Mouse (Mus musculus) Patski (cell line): ENCODE measurements at regions not wholly inside any gene's neighbourhood (a gene's known extent, or its start where the extent isn't known, plus 50 kb on each side); places are given as distances from the start of the nearest gene placed in this dataset.

ENCODE experiments used
- ATAC-seq: fragments of 100-300 bp; one replicate; pipeline ENCODE4 v1.8.0; 2021
- CTCF ChIA-PET: fragments of 350-600 bp; sonication (Branson Sonifier 250); formaldehyde crosslinking; loops from one replicate; lab custom pipeline; 2022; ENCODE audit warnings: inconsistent platforms; lab: Charles Lee
- POLR2A ChIA-PET: fragments of 350-600 bp; sonication (Branson Sonifier 250); formaldehyde crosslinking; loops from one replicate; lab custom pipeline; 2022; ENCODE audit warnings: antibody characterized with exemption, inconsistent platforms; lab: Charles Lee
- DNase-seq: peaks from one replicate; pipeline ENCODE4 v3.0.0-alpha.2; 2011; ENCODE audit warnings: low read depth, low spot score
- H3K27me3 ChIP-seq: fragments of 371-371 bp; one replicate; pipeline ENCODE4 v1.5.1; 2021
- CTCF ChIP-seq: fragments of 100-300 bp; IDR thresholded peaks from one replicate; pipeline ENCODE4 v1.5.1; 2021
- in situ Hi-C: fragments of 300-500 bp; cut with MboI; formaldehyde crosslinking; loops from 3 replicates; pipeline ENCODE4 v1.11.1; 2018; ENCODE audit warnings: low pct_unique_long_range_greater_than_20kb, mixed read lengths

DNA sequence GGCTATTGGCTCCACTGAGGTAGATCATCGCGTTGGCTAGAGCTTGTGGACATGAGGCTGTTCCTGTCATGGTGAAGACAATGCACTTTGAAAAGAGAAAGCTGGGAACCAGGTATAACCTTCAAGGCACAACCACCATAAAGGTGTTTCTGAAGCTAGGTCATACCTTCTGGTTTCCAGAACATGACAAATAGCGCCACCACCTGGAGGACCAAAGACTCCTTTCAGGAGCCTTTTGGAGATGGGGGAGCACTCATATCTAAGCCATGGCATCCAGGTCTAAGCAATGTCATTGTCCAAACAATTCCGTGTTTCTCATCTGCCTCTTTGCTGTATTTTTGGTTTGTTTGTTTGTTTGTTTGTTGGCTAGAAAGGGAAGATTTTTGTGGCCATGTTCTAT is 113.7 kb upstream of the Lsm14a start:
- ChIA-PET POLR2A (no interaction called here), CTCF (interaction anchor here (0.7 kb wide), 1 partner anchor 9 kb away, joined by 3 read pairs; no protein-coding TSS in a partner anchor)
- no peaks in the 10 kb centered on the region for H3K27me3 ChIP-seq
- DNase-seq (no peak), ATAC-seq (no peak)
- peak; percentile 25 for TF ChIP-seq CTCF
- in situ Hi-C loops: no loop called here

GRCm38 (mm10) chr7:34493892-34494291 is 100.8 kb upstream of the Lsm14a start:
- peak; percentile 38 for TF ChIP-seq CTCF
- ATAC-seq (no peak), DNase-seq (no peak)
- in situ Hi-C loops: no loop called here
- CTCF ChIA-PET: no interaction called here
- POLR2A ChIA-PET: no interaction called here
- no peaks in the 10 kb centered on the region for H3K27me3 ChIP-seq

DNA sequence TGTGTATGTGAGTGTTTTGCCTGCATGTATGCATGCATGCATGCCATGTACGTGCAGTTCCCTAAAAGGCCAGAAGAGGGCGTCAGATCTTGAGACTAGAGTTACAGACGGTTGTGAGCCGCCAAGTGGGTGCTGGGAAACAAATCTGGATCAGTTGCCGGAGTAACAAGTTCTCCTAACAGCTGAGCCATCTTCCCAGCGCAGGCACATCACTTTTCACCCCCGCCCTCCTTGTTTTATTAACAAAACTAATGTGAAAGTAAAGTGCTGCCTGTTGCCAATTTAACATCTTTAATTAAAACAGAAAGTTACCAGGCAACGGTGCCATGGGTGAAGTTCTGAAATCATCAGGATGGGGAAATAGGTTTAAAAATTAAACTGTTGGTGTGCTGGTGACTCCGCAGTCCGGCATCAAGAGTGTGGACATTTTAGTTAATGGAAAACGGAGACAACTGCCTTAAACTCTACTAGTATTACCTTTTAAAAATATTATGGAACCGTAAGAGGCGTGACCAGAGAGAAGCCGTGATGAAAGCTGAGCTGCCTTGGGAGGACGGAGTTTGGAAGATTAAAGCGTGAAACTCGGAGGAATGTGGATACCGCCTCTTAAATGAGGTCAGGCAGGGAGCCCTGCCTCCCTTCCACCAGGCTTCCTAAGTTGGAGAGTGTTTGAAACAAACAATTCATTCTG is 91.9 kb upstream of the Lsm14a start:
- in situ Hi-C loops: no loop called here
- H3K27me3 ChIP-seq: no peaks in the 10 kb centered on the region
- CTCF ChIA-PET: no interaction called here
- peak; percentile 89 for TF ChIP-seq CTCF
- DNase-seq (peak; percentile 49), ATAC-seq (peak; percentile 86)
- POLR2A ChIA-PET: no interaction called here

- in situ Hi-C loops: no loop called here
- no peaks in the 10 kb centered on the region for H3K27me3 ChIP-seq
- TF ChIP-seq CTCF: no peak
- CTCF ChIA-PET: no interaction called here
- ATAC-seq (no peak), DNase-seq (no peak)
- POLR2A ChIA-PET: no interaction called here
Measured at GRCm38 (mm10) chr7:34483368-34483767, 90.3 kb upstream of the Lsm14a start.

DNA sequence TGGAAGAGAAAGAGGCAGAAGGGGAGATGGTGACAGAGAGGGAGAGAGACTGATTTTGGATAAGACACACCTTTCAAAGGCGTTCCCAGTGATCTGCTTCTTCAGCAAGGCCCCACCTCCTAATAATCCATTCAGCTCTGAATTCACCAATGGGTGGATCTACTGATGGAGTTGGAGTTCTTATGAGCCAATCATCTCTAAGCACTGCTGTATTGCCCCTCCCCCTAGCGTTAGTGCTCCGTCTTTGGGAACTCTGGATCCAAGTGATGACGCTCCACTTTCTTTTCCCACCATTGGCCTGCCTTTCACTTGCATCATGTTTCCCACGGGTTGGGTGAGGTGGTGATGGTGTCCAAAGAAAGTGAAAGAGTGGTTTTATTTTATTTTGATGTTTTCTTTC is 87.7 kb upstream of the Lsm14a start:
- H3K27me3 ChIP-seq: no peaks in the 10 kb centered on the region
- CTCF ChIA-PET: no interaction called here
- ATAC-seq (no peak), DNase-seq (no peak)
- in situ Hi-C loops: no loop called here
- no peak for TF ChIP-seq CTCF
- POLR2A ChIA-PET: no interaction called here

GRCm38 (mm10) chr7:34471003-34471402 is 77.9 kb upstream of the Lsm14a start:
- CTCF ChIA-PET: no interaction called here
- in situ Hi-C loops: no loop called here

DNA sequence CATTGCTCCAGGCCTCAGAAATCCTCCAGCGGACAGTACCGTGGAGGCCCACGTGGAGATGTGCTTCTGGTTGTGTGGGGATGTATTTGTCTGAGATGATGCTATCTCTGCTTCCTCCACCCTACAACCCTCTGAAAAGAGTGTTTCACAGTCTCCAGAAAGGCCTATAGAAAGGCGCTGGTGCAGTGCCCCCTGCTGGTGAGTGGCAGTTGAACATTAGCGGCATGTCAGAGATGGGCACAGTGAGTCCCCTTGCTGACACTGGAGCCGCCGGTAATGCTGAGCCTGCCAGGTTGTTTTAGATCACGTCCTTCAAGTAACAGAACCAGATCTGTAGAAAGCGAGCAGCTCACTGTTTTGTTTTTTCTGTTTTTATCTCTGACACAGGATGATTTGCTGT is 69.0 kb upstream of the Lsm14a start:
- in situ Hi-C loops: no loop called here
- ChIA-PET CTCF (interaction anchor here (1.2 to 1.9 kb wide), 3 partner anchors 23 to 109 kb away, joined by 3 to 6 read pairs (median 5); no protein-coding TSS in a partner anchor), POLR2A (no interaction called here)
- TF ChIP-seq CTCF: peak; percentile 55
- H3K27me3 ChIP-seq: no peaks in the 10 kb centered on the region
- DNase-seq (no peak), ATAC-seq (no peak)

More at GRCm38 (mm10) chr7:34471003-34471402, 77.9 kb upstream of the Lsm14a start:
- POLR2A ChIA-PET: no interaction called here
- no peak for TF ChIP-seq CTCF
- no peak for DNase-seq
- no peaks in the 10 kb centered on the region for H3K27me3 ChIP-seq
- ATAC-seq: no peak

DNA sequence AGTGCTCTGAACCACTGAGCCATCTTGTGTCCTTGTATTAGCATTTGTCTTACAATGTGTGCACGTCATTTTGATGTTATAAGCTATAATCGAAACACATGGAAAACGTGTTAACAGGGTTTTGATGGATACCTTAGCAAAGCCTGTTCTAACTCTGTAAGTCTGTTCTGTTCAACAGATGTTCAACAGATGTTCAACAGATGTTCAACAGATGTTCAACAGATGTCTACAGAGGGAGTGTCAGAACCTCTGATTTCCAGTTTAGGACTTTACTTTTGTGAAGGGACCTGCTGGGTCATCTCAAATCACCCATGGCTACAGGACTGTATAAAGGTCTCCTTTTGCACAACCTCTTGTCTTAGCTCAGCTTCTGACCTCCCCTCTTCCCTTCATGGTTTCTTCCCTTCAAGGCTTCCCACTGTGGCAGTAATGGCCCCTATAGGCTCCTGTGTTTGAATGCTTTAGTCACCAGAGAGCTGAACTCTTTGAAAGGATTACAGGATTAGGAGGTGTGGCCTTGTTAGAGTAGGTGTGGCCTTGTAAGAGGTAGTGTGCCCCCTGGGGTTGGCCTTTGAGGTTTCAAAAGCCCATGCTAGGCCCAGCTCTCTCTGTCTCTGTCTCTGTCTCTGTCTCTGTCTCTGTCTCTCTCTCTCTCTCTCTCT is 66.8 kb upstream of the Lsm14a start:
- DNase-seq: no peak
- ATAC-seq: no peak
- ChIA-PET CTCF (interaction anchor here (1.5 to 1.9 kb wide), 2 partner anchors 11 to 52 kb away, joined by 3 to 6 read pairs; no protein-coding TSS in a partner anchor), POLR2A (no interaction called here)
- no peak for TF ChIP-seq CTCF
- H3K27me3 ChIP-seq: no peaks in the 10 kb centered on the region
- in situ Hi-C loops: no loop called here

DNA sequence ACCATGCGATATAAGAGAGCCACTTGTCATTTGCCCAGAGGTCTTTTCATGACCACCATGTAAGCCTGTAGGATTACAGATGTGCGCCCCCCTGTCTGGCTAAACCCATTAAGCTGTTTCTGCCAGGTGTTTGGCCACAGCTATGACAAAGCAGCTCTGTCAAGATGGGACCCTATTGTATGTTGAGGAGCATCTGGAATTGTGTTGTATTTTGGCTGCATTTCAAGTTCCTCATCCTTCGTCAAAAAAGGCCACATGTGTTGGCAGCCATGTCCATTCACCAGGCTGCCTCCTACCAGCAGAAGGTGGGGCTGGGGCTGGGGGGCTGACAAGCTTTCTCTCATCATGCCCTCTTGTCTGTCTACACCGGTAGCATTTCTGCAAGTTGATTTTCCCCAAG is 65.7 kb upstream of the Lsm14a start:
- TF ChIP-seq CTCF: no peak
- in situ Hi-C loops: no loop called here
- CTCF ChIA-PET: no interaction called here
- DNase-seq (no peak), ATAC-seq (no peak)
- POLR2A ChIA-PET: no interaction called here
- H3K27me3 ChIP-seq: no peaks in the 10 kb centered on the region

DNA sequence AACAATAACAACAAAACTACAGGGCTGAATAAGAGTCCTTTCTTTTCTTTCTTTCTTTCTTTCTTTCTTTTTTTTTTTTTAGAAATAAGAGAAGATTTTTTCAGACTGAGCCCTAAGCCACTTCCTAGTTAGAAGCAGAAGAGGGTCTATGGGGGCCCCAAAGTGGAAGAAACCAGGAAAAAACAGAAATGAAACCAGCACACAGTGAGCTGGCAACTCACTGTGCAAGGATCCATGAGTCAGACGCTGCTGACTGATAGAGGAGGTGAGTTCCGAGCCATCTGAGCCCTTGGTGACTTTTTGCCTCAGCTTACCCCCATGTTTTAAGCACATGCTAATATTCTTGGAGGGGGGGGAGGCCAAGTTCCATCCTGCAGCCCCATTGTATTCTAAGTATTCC is 55.2 kb upstream of the Lsm14a start:
- ATAC-seq: no peak
- CTCF ChIA-PET: interaction anchor here (1.3 kb wide), 1 partner anchor 11 kb away, joined by 3 read pairs; no protein-coding TSS in a partner anchor
- POLR2A ChIA-PET: no interaction called here
- peaks cover 12% of the 10 kb centered on the region for H3K27me3 ChIP-seq
- no peak for TF ChIP-seq CTCF
- DNase-seq: no peak
- in situ Hi-C loops: no loop called here

- CTCF ChIA-PET: no interaction called here
- DNase-seq: no peak
- in situ Hi-C loops: no loop called here
- H3K27me3 ChIP-seq: peaks cover 5% of the 10 kb centered on the region
- POLR2A ChIA-PET: no interaction called here
- ATAC-seq: no peak
- no peak for TF ChIP-seq CTCF
Measured at GRCm38 (mm10) chr7:34444263-34444662, 51.1 kb upstream of the Lsm14a start.
